Mouse (Mus musculus): ENCODE measurements around the gene Traf7. TPM values are rescaled to one million over a fixed set of nuclear protein-coding genes. Genes with fewer than 3 reads are reported as not detected.
A peak's percentile ranks its signal among the peaks of the same experiment; 100 is the strongest.

The Traf7 gene
- polyA plus RNA-seq, 1 experiment: 112 TPM

- Histone ChIP-seq H3ac (ENCODE audit: control insufficient read depth, insufficient read length) (no peak overlapping the region), H3K79me2 (ENCODE audit: control insufficient read depth, insufficient read depth) (peaks cover 70% of the 10 kb centered on the region), H3K4me2 (ENCODE audit: low read depth) (no peak overlapping the region), H3K27me3 (ENCODE audit: control insufficient read depth, insufficient read depth, insufficient read length) (no peaks in the 10 kb centered on the region), H3K36me3 (ENCODE audit: control insufficient read depth, insufficient read depth) (peaks cover 7% of the 10 kb centered on the region), H3K4me3 (no peak overlapping the region)
- TF ChIP-seq CEBPB (IDR thresholded peaks at IDR 0.05; ENCODE audit: insufficient read depth, poor library complexity, severe bottlenecking) (no peak), TCF12 (IDR thresholded peaks at IDR 0.05; ENCODE audit: insufficient read depth, poor library complexity, severe bottlenecking) (no peak), REST (IDR thresholded peaks at IDR 0.05; ENCODE audit: insufficient read depth, insufficient read length) (no peak), POLR2AphosphoS2 (IDR thresholded peaks at IDR 0.05; ENCODE audit: insufficient read length, low read depth) (no peak), SRF (IDR thresholded peaks at IDR 0.05; ENCODE audit: control insufficient read depth, insufficient read length, low read depth) (no peak)
These were observed 33.9 kb upstream of the Traf7 start for GRCm38 (mm10) chr17:24561592-24561991.

- Histone ChIP-seq H3ac (ENCODE audit: control insufficient read depth, insufficient read length) (no peak overlapping the region), H3K79me2 (ENCODE audit: control insufficient read depth, insufficient read depth) (peaks cover 77% of the 10 kb centered on the region), H3K4me2 (ENCODE audit: low read depth) (no peak overlapping the region), H3K27me3 (ENCODE audit: control insufficient read depth, insufficient read depth, insufficient read length) (no peaks in the 10 kb centered on the region), H3K4me3 (no peak overlapping the region), H3K36me3 (ENCODE audit: control insufficient read depth, insufficient read depth) (no peaks in the 10 kb centered on the region)
- no peak for TF ChIP-seq USF1 (IDR thresholded peaks at IDR 0.05; ENCODE audit: low read depth)
- TF ChIP-seq CEBPB (IDR thresholded peaks at IDR 0.05; ENCODE audit: insufficient read depth, poor library complexity, severe bottlenecking): no peak
- TF ChIP-seq MAX (IDR thresholded peaks at IDR 0.05; ENCODE audit: low read depth): no peak
- no peak for TF ChIP-seq SRF (IDR thresholded peaks at IDR 0.05; ENCODE audit: control insufficient read depth, insufficient read length, low read depth)
- TF ChIP-seq E2F4 (IDR thresholded peaks at IDR 0.05; ENCODE audit: insufficient read depth): no peak
- TF ChIP-seq TCF12 (IDR thresholded peaks at IDR 0.05; ENCODE audit: insufficient read depth, poor library complexity, severe bottlenecking): no peak
- no peak for TF ChIP-seq POLR2A (IDR thresholded peaks at IDR 0.05; ENCODE audit: insufficient read length, low read depth)
- TF ChIP-seq MYOG (IDR thresholded peaks at IDR 0.05; ENCODE audit: control insufficient read depth in 1 of 3, insufficient read depth in 1 of 3, insufficient read length in 2 of 3, low read depth in 2 of 3): no peak
- no peak for TF ChIP-seq POLR2AphosphoS2 (IDR thresholded peaks at IDR 0.05; ENCODE audit: insufficient read length, low read depth)
These were observed 32.7 kb upstream of the Traf7 start for GRCm38 (mm10) chr17:24560301-24561028.

GRCm38 (mm10) chr17:24559146-24559545 lies 31.4 kb upstream of the Traf7 start:
- peak overlapping the region; percentile 63 for H3K4me2 ChIP-seq (ENCODE audit: low read depth)
- H3K4me3 ChIP-seq: no peak overlapping the region
- no peak overlapping the region for H3ac ChIP-seq (ENCODE audit: control insufficient read depth, insufficient read length)
- TF ChIP-seq USF1 (IDR thresholded peaks at IDR 0.05; ENCODE audit: low read depth): no peak
- TF ChIP-seq MAX (IDR thresholded peaks at IDR 0.05; ENCODE audit: low read depth): no peak
- TF ChIP-seq MYOG (IDR thresholded peaks at IDR 0.05; ENCODE audit: control insufficient read depth in 1 of 3, insufficient read depth in 1 of 3, insufficient read length in 2 of 3, low read depth in 2 of 3): peak in 2 of 3 experiments; percentile 44 to 72
- TF ChIP-seq TCF3 (IDR thresholded peaks at IDR 0.05; ENCODE audit: insufficient read length, low read depth): no peak
- TF ChIP-seq POLR2AphosphoS2 (IDR thresholded peaks at IDR 0.05; ENCODE audit: insufficient read length, low read depth): no peak
- TF ChIP-seq MYOD1 (IDR thresholded peaks at IDR 0.05; ENCODE audit: control insufficient read depth in 1 of 3, insufficient read length in 2 of 3, low read depth in 2 of 3): peak in 2 of 3 experiments; percentile 51 to 65
- H3K79me2 ChIP-seq (ENCODE audit: control insufficient read depth, insufficient read depth): peaks cover 89% of the 10 kb centered on the region
- H3K27me3 ChIP-seq (ENCODE audit: control insufficient read depth, insufficient read depth, insufficient read length): no peaks in the 10 kb centered on the region
- H3K36me3 ChIP-seq (ENCODE audit: control insufficient read depth, insufficient read depth): no peaks in the 10 kb centered on the region

- H3K27me3 ChIP-seq (ENCODE audit: control insufficient read depth, insufficient read depth, insufficient read length): no peaks in the 10 kb centered on the region
- no peak overlapping the region for H3K4me3 ChIP-seq
- H3K79me2 ChIP-seq (ENCODE audit: control insufficient read depth, insufficient read depth): peaks cover 94% of the 10 kb centered on the region
- H3K36me3 ChIP-seq (ENCODE audit: control insufficient read depth, insufficient read depth): no peaks in the 10 kb centered on the region
- TF ChIP-seq TCF3 (IDR thresholded peaks at IDR 0.05; ENCODE audit: insufficient read length, low read depth) (no peak), SRF (IDR thresholded peaks at IDR 0.05; ENCODE audit: control insufficient read depth, insufficient read length, low read depth) (no peak), USF1 (IDR thresholded peaks at IDR 0.05; ENCODE audit: low read depth) (no peak), TCF12 (IDR thresholded peaks at IDR 0.05; ENCODE audit: insufficient read depth, poor library complexity, severe bottlenecking) (no peak), MAX (IDR thresholded peaks at IDR 0.05; ENCODE audit: low read depth) (no peak), MYOG (IDR thresholded peaks at IDR 0.05; ENCODE audit: control insufficient read depth in 1 of 3, insufficient read depth in 1 of 3, insufficient read length in 2 of 3, low read depth in 2 of 3) (no peak), REST (IDR thresholded peaks at IDR 0.05; ENCODE audit: insufficient read depth, insufficient read length) (no peak), E2F4 (IDR thresholded peaks at IDR 0.05; ENCODE audit: insufficient read depth) (no peak), POLR2AphosphoS2 (IDR thresholded peaks at IDR 0.05; ENCODE audit: insufficient read length, low read depth) (no peak), POLR2A (IDR thresholded peaks at IDR 0.05; ENCODE audit: insufficient read length, low read depth) (no peak), MYOD1 (IDR thresholded peaks at IDR 0.05; ENCODE audit: control insufficient read depth in 1 of 3, insufficient read length in 2 of 3, low read depth in 2 of 3) (no peak), CEBPB (IDR thresholded peaks at IDR 0.05; ENCODE audit: insufficient read depth, poor library complexity, severe bottlenecking) (no peak)
- peak overlapping the region; percentile 63 for H3K4me2 ChIP-seq (ENCODE audit: low read depth)
- no peak overlapping the region for H3ac ChIP-seq (ENCODE audit: control insufficient read depth, insufficient read length)
These were observed 30.9 kb upstream of the Traf7 start for GRCm38 (mm10) chr17:24558600-24559099.

- H3ac ChIP-seq (ENCODE audit: control insufficient read depth, insufficient read length): no peak overlapping the region
- H3K27me3 ChIP-seq (ENCODE audit: control insufficient read depth, insufficient read depth, insufficient read length): no peaks in the 10 kb centered on the region
- H3K79me2 ChIP-seq (ENCODE audit: control insufficient read depth, insufficient read depth): peaks cover 97% of the 10 kb centered on the region
- H3K4me3 ChIP-seq: no peak overlapping the region
- H3K4me2 ChIP-seq (ENCODE audit: low read depth): peak overlapping the region; percentile 16
- TF ChIP-seq POLR2A (IDR thresholded peaks at IDR 0.05; ENCODE audit: insufficient read length, low read depth): no peak
- peak; percentile 35 for TF ChIP-seq TCF3 (IDR thresholded peaks at IDR 0.05; ENCODE audit: insufficient read length, low read depth)
- peak in 2 of 3 experiments; percentile 75 to 81 for TF ChIP-seq MYOD1 (IDR thresholded peaks at IDR 0.05; ENCODE audit: control insufficient read depth in 1 of 3, insufficient read length in 2 of 3, low read depth in 2 of 3)
- peak; percentile 58 for TF ChIP-seq TCF12 (IDR thresholded peaks at IDR 0.05; ENCODE audit: insufficient read depth, poor library complexity, severe bottlenecking)
- TF ChIP-seq MYOG (IDR thresholded peaks at IDR 0.05; ENCODE audit: control insufficient read depth in 1 of 3, insufficient read depth in 1 of 3, insufficient read length in 2 of 3, low read depth in 2 of 3): peak; percentile 73 to 95 (median 83)
- TF ChIP-seq E2F4 (IDR thresholded peaks at IDR 0.05; ENCODE audit: insufficient read depth): no peak
- TF ChIP-seq MAX (IDR thresholded peaks at IDR 0.05; ENCODE audit: low read depth): no peak
- TF ChIP-seq SRF (IDR thresholded peaks at IDR 0.05; ENCODE audit: control insufficient read depth, insufficient read length, low read depth): no peak
- TF ChIP-seq USF1 (IDR thresholded peaks at IDR 0.05; ENCODE audit: low read depth): no peak
- no peak for TF ChIP-seq POLR2AphosphoS2 (IDR thresholded peaks at IDR 0.05; ENCODE audit: insufficient read length, low read depth)
- no peak for TF ChIP-seq CEBPB (IDR thresholded peaks at IDR 0.05; ENCODE audit: insufficient read depth, poor library complexity, severe bottlenecking)
- TF ChIP-seq REST (IDR thresholded peaks at IDR 0.05; ENCODE audit: insufficient read depth, insufficient read length): no peak
- no peaks in the 10 kb centered on the region for H3K36me3 ChIP-seq (ENCODE audit: control insufficient read depth, insufficient read depth)
These were observed 29.4 kb upstream of the Traf7 start for GRCm38 (mm10) chr17:24557091-24557490.

Data from myocyte (in vitro differentiated cells).